Mouse (Mus musculus) forebrain, embryonic 13.5 days (tissue): Measurements from ENCODE around the gene Syt13. TPM values are rescaled to one million over a fixed set of nuclear protein-coding genes. Genes with fewer than 3 reads are reported as not detected.

ENCODE experiments used
- ATAC-seq: fragments of 200-750 bp; cut with Nextera tagmentation; 2 replicates; pipeline ENCODE4 v1.8.0; 2017
- H3K27ac ChIP-seq: fragments of 300-500 bp; sonication (generic); 2 replicates; pipeline ENCODE4 v1.5.1; 2015; ENCODE audit warnings: inconsistent platforms, mild to moderate bottlenecking, moderate library complexity
- H3K27me3 ChIP-seq: fragments of 300-500 bp; sonication (generic); 2 replicates; pipeline ENCODE4 v1.6.1; 2015; ENCODE audit warnings: mild to moderate bottlenecking, inconsistent platforms
- H3K36me3 ChIP-seq: fragments of 300-500 bp; sonication (generic); 2 replicates; pipeline ENCODE4 v1.6.1; 2015; ENCODE audit warnings: mild to moderate bottlenecking, inconsistent platforms; ENCODE audit not compliant: poor library complexity, severe bottlenecking
- H3K4me1 ChIP-seq: fragments of 300-500 bp; sonication (generic); 2 replicates; pipeline ENCODE4 v1.6.1; 2015; ENCODE audit warnings: inconsistent platforms
- H3K4me2 ChIP-seq: fragments of 300-500 bp; sonication (generic); 2 replicates; pipeline ENCODE4 v1.6.1; 2015; ENCODE audit warnings: inconsistent platforms, mild to moderate bottlenecking, moderate library complexity
- H3K4me3 ChIP-seq: fragments of 300-500 bp; sonication (generic); 2 replicates; pipeline ENCODE4 v1.5.1; 2015; ENCODE audit warnings: mild to moderate bottlenecking, inconsistent platforms
- H3K9ac ChIP-seq: fragments of 300-500 bp; sonication (generic); 2 replicates; pipeline ENCODE4 v1.6.1; 2015; ENCODE audit warnings: mild to moderate bottlenecking, inconsistent platforms
- H3K9me3 ChIP-seq: fragments of 300-500 bp; sonication (generic); replicated peaks from 2 replicates; pipeline ENCODE4 v1.6.1; 2016; ENCODE audit warnings: inconsistent platforms
- WGBS: fragments of 180-500 bp; shearing (Covaris S2); methylation state at CpG from one replicate; pipeline ENCODE4 v1.1.7; 2015; 5-methylcytosine and 5-hydroxymethylcytosine counted together
- polyA plus RNA-seq: library from polyadenylated mRNA; unstranded; fragments of >200 nt; fragmentation: Nextera tagmentation; extraction: Ambion mirVana; gene quantifications from 2 replicates; pipeline ENCODE4 v1.2.1, GENCODE M21; 2015

Gene Syt13
- polyA plus RNA-seq, 1 experiment from 2014 or later = 37.1 TPM

DNA sequence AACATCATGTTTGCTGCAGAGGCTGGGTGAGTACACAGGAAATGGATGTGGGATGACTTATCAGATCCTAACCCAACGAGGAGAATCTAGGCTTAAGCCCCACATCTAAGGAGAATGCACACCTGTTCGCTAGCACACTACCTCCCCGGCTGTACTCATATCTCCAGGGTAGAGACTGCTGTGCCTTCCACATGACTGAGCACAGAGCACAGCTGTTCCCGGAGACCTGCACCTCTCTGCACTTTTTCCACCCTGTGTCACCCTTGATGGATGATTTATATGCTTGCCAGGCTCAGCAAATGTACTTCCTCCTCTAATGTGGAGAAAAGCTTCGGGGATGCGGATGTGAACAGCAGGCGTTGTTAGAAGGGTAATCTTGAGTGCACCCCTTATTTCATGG is 16.2 kb downstream of the Syt13 start:
- 0 out of 2 replicates have a peak, but pooled peaks cover 4% of the 10 kb centered on the region for H3K9me3 ChIP-seq
- no peaks in the 10 kb centered on the region for H3K27me3 ChIP-seq
- WGBS = 84% methylated on average over 7 of the region's 7 CpGs
- no peak overlapping the region for H3K9ac ChIP-seq
- ATAC-seq = no peak
- no peaks in the 10 kb centered on the region for H3K36me3 ChIP-seq
- no peak overlapping the region for H3K27ac ChIP-seq
- peaks cover 26% of the 10 kb centered on the region for H3K4me1 ChIP-seq
- H3K4me2 ChIP-seq = no peak overlapping the region
- no peak overlapping the region for H3K4me3 ChIP-seq

DNA sequence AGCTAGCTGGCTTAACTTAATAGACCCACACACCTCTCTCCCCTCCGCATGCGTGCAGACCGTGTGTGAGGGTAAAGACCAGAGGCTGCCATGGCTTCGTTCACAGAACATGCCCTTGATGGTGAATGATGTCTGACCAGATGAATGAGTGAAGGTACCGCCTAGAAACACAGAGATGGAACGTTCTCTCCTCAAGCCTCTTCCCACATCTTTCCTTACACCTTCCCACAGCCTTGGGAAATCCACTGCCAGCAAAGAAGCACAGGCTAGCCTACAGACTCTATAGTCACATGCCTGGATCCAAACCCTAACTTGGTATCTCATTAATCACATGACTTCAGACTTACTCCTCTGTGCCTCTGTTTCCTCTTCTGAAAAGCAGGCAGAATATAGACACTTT is 18.5 kb downstream of the Syt13 start:
- Histone ChIP-seq H3K4me2 (no peak overlapping the region), H3K9me3 (no peaks in the 10 kb centered on the region), H3K4me1 (peaks cover 18% of the 10 kb centered on the region), H3K27me3 (no peaks in the 10 kb centered on the region), H3K36me3 (no peaks in the 10 kb centered on the region), H3K9ac (no peak overlapping the region), H3K27ac (no peak overlapping the region), H3K4me3 (no peak overlapping the region)
- WGBS = 86% methylated on average over 6 of the region's 6 CpGs
- ATAC-seq = no peak

DNA sequence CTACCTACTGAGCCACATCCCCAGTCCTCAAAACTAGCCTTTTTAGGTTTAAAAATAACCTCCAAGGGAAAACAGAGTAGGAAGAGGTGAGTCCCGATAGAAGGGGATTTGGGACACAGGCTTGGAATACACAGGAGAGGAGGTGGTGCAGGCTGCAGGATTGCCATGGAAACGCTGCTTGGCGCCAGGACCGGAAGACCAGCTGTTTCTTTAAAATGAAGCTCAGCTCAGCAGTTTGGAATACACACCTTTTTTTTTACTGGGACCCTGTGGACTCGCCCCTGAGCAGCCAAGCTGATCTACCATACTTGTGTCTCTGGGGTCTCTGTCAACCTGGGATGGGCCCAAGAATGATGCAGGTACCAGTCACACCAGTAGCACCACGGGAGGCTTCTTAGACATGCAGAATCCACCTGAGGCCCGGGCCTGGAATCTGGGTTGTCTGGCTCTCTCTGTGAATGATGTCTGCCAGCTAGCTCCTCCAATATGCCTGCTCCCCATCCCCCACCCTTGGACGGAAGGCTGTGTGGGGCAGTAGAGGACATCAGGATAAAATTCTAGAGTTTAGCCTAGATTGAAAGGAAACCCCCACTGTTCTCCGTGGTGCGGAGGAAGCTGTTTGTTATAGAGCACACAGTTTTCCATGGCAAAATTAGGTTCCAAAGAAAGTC is 19.5 kb downstream of the Syt13 start:
- peaks cover 18% of the 10 kb centered on the region for H3K4me1 ChIP-seq
- no peaks in the 10 kb centered on the region for H3K27me3 ChIP-seq
- peak overlapping the region; percentile 4; the same call in 1 of the 2 replicates for H3K4me2 ChIP-seq
- ATAC-seq = peak; percentile 53; the same call in 1 of the 2 replicates
- H3K4me3 ChIP-seq = no peak overlapping the region
- peak overlapping the region; percentile 33 for H3K27ac ChIP-seq
- H3K9ac ChIP-seq = no peak overlapping the region
- WGBS = 13% methylated on average over 10 of the region's 10 CpGs
- H3K36me3 ChIP-seq = no peaks in the 10 kb centered on the region
- H3K9me3 ChIP-seq = no peaks in the 10 kb centered on the region

DNA sequence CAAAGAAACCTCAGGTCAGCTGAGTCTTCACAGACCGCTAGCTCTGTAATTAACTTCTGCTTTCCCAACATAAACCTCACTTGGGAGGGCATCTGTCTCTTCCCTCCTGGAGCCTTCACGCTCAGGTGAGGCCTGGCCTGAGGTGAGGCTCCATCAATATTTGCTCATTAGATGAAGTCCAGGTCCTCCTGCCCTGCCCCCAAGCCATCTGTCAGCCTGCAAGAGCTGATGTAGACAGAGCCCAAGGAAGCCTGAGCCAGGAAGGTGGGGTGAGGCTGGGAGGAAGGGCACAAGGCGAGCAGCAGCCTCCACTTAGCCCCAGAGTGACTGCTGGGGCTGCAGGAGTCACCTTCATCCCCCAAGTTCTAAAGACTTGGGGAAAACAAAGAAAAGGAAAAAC is 20.6 kb downstream of the Syt13 start:
- Histone ChIP-seq H3K27me3 (no peaks in the 10 kb centered on the region), H3K36me3 (no peaks in the 10 kb centered on the region), H3K9ac (no peak overlapping the region), H3K27ac (no peak overlapping the region), H3K4me2 (no peak overlapping the region), H3K4me3 (no peak overlapping the region), H3K9me3 (no peaks in the 10 kb centered on the region), H3K4me1 (peaks cover 18% of the 10 kb centered on the region)
- 63% methylated on average over 3 of the region's 3 CpGs for whole genome bisulfite sequencing
- ATAC-seq = no peak

DNA sequence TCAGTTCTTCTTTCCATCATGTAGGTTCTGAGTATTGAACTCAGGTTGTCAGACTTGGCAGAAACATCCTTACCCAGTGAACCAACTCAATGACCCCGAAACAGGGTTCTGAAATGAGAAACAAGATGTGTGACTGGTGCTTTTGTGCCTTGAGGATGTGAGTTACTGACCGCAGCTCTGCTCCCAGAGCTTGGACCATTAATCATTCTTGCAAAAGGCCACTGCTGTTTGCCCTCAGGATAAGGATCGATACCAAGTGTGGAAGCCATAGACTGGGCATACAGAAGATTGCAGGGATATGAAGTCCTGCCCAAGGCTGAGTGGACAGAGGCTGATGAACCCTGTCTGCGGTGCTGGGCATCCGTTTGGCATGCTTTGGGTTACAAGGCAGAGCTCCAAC is 23.2 kb downstream of the Syt13 start:
- no peak overlapping the region for H3K27ac ChIP-seq
- no peaks in the 10 kb centered on the region for H3K36me3 ChIP-seq
- no peak for ATAC-seq
- H3K4me3 ChIP-seq = no peak overlapping the region
- H3K4me1 ChIP-seq = peaks cover 18% of the 10 kb centered on the region
- H3K4me2 ChIP-seq = no peak overlapping the region
- H3K27me3 ChIP-seq = no peaks in the 10 kb centered on the region
- H3K9me3 ChIP-seq = no peaks in the 10 kb centered on the region
- WGBS = 92% methylated on average over 5 of the region's 5 CpGs
- H3K9ac ChIP-seq = no peak overlapping the region

DNA sequence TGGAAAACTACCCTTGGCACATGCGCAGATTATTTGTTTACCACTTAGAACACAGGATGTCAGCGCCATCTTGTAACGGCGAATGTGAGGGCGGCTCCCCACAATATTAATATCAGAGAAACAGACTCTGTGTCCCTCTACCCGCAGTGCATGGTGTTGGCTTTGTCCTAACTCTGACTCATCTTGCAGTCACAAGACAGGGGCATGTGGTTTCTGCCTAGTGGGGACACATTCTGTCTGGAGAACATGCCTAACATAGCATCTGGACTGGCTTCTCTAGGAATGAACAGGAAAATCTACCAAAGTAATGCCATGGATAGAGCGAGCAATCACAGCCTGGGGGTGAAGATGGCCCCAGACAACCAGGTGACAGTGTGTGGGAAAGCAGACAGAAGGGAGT is 23.9 kb downstream of the Syt13 start:
- WGBS = 94% methylated on average over 7 of the region's 7 CpGs
- no peaks in the 10 kb centered on the region for H3K9me3 ChIP-seq
- no peak overlapping the region for H3K9ac ChIP-seq
- H3K27ac ChIP-seq = no peak overlapping the region
- peaks cover 18% of the 10 kb centered on the region for H3K4me1 ChIP-seq
- H3K27me3 ChIP-seq = no peaks in the 10 kb centered on the region
- no peak overlapping the region for H3K4me2 ChIP-seq
- H3K36me3 ChIP-seq = no peaks in the 10 kb centered on the region
- ATAC-seq = no peak
- H3K4me3 ChIP-seq = no peak overlapping the region

DNA sequence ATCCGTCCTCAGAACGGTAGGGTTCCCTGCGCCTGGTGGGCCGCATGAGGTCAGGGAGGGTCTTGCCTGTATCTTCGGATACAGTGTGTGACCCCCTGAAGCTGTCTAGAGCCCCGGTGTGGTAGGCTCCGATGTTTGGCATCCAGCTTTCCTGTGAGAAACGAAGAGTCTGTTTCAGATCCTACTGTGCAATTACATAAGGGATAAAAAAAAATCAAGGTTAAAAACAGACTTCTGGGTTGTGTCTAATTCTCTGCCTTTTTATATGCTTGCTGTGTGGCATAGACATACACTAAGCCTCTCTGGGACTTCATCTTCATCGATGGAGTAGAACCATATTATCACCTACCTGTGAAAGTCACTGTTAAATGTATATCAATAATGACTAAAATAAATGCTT is 26.1 kb downstream of the Syt13 start:
- Histone ChIP-seq H3K36me3 (no peaks in the 10 kb centered on the region), H3K4me3 (no peak overlapping the region), H3K9me3 (no peaks in the 10 kb centered on the region), H3K27ac (no peak overlapping the region), H3K4me1 (no peaks in the 10 kb centered on the region), H3K4me2 (no peak overlapping the region), H3K27me3 (no peaks in the 10 kb centered on the region), H3K9ac (no peak overlapping the region)
- ATAC-seq = no peak
- WGBS = 87% methylated on average over 9 of the region's 9 CpGs

DNA sequence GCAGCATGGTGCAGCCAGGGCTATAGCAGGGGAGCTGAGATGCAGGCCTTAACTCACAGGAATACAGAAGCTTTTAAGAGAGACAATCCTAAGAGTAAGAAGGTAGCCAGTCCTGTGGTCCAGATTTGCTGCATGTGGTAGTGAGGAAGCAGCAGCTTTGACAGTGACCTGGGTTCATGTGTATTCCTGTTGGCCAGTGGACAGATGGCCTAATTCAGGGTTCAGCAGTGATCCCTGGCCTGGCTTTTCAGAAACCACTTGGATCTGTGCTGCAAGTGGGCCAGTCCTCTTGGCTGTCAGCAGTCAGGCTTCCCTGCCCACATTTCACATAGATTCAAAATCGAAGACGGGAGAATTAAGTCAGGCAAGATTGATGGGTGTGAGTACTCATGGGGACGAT is 26.6 kb downstream of the Syt13 start:
- Histone ChIP-seq H3K4me2 (no peak overlapping the region), H3K27me3 (no peaks in the 10 kb centered on the region), H3K36me3 (no peaks in the 10 kb centered on the region), H3K4me1 (no peaks in the 10 kb centered on the region), H3K27ac (no peak overlapping the region), H3K9ac (no peak overlapping the region), H3K4me3 (no peak overlapping the region), H3K9me3 (no peaks in the 10 kb centered on the region)
- ATAC-seq = no peak
- WGBS = 87% methylated on average over 3 of the region's 3 CpGs

DNA sequence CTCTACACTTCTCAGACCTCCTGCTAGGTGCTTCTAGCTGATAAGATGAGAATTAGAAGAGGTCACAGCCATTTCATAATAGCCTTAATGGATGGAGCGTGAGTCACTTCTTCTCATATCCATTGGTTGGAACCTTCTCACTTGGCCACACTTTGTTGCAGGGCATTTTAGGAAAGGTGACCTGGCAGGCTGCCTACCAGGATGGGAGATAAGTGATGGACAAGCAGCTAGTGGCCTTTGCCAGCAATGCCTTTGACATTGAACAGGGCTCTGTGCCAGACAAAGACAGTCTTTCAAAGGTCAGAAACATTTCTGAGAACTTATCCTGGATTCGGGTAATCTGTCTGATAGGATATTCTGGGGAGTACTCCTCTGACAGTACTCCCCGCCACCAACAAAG is 28.5 kb downstream of the Syt13 start:
- no peak for ATAC-seq
- 91% methylated on average over 3 of the region's 3 CpGs for WGBS
- no peaks in the 10 kb centered on the region for H3K9me3 ChIP-seq
- no peaks in the 10 kb centered on the region for H3K27me3 ChIP-seq
- H3K4me3 ChIP-seq = no peak overlapping the region
- no peak overlapping the region for H3K9ac ChIP-seq
- peaks cover 7% of the 10 kb centered on the region for H3K4me1 ChIP-seq
- H3K36me3 ChIP-seq = no peaks in the 10 kb centered on the region
- no peak overlapping the region for H3K27ac ChIP-seq
- H3K4me2 ChIP-seq = no peak overlapping the region

DNA sequence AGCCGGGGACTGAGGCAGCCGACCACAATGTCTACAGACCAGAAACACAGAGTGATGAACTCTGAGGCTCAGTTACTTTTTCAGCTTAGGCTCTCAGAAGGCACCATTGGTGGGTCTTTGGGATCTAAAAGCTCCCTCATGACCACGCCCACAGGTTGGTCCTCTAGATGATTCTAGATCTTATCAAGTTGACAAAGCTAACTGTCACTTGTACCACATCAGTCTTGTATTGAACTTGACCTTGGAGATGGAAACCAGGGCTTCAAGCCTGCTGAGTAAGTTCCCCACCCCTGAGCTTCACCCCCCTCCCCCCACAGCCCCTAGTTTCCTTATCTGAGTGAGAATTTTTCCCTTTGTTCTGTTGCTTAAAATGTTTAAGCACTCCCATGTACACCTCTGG is 29.5 kb downstream of the Syt13 start:
- H3K4me2 ChIP-seq = no peak overlapping the region
- H3K9me3 ChIP-seq = no peaks in the 10 kb centered on the region
- no peak overlapping the region for H3K27ac ChIP-seq
- no peak overlapping the region for H3K9ac ChIP-seq
- H3K27me3 ChIP-seq = no peaks in the 10 kb centered on the region
- H3K4me3 ChIP-seq = no peak overlapping the region
- H3K4me1 ChIP-seq = peaks cover 11% of the 10 kb centered on the region
- 86% methylated on average over 3 of the region's 3 CpGs for WGBS
- no peak for ATAC-seq
- H3K36me3 ChIP-seq = no peaks in the 10 kb centered on the region

DNA sequence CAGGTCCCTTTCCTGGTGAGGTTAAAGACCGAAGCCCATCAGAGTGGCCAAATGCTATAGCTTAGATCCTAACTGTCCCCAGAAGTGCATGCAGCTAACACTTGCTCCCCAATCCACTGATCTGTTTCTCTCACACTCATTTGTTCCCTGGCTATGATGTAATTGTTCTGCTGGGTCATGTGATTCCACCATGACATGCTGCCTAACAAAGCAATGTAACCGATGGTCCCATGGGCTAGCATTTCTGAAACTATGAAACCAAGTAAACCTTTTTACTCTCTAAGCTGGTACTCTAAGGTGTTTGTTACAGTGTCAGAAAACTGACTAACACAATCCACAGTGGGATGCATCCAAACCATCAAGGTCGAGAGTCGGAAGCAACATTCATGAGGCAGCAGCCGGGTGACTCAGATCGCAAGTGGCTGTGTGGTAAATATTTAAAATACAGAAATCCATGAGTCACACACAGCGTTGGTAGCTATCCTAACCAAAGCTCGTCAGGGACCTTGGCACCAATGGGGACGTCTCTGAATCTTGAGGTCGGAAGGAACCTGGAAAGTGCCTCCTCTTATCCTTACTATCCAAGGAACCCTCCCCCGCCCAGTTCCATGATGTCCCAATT is 30.3 kb downstream of the Syt13 start:
- Histone ChIP-seq H3K9ac (no peak overlapping the region), H3K27ac (no peak overlapping the region), H3K36me3 (no peaks in the 10 kb centered on the region), H3K4me1 (peaks cover 11% of the 10 kb centered on the region), H3K4me2 (no peak overlapping the region), H3K27me3 (no peaks in the 10 kb centered on the region), H3K4me3 (no peak overlapping the region), H3K9me3 (no peaks in the 10 kb centered on the region)
- ATAC-seq = no peak
- 93% methylated on average over 11 of the region's 11 CpGs for WGBS

DNA sequence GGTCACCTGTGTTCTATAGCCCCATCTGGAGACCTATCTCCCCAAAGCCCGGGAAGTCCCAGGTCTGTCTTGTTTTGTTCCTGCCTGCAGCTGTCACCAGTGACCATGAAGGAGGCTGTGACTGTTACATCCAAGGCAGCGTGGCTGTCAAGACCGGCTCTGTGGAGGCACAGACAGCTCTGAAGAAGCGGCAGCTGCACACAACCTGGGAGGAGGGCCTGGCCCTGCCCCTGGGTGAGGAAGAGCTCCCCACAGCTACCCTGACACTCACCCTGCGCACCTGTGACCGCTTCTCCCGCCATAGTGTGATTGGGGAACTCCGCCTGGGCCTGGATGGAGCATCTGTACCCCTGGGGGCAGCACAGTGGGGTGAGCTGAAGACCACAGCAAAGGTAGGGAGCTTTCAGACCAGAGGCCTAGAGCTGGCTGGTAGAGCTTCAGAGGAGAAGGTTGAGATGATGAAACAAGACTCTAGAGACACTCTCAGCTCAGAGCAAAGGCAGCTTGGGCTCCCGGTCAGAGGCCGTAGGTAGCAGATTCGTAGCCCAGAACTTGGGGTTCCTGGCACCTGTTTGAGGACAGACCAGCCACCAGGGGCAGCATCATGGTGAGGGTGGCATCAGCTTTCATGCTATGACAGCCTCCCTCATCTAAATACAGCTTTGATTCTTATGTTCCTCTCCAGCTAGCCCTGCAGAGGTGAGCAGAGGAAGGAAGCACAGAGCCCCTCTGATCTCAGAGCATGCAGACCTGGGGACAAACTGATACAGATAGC is 31.1 kb downstream of the Syt13 start:
- Histone ChIP-seq H3K9me3 (no peaks in the 10 kb centered on the region), H3K4me1 (peaks cover 11% of the 10 kb centered on the region), H3K9ac (no peak overlapping the region), H3K4me2 (no peak overlapping the region), H3K36me3 (no peaks in the 10 kb centered on the region), H3K4me3 (no peak overlapping the region), H3K27ac (no peak overlapping the region), H3K27me3 (no peaks in the 10 kb centered on the region)
- 89% methylated on average over 11 of the region's 11 CpGs for WGBS
- ATAC-seq = no peak
